Mouse (Mus musculus): ENCODE measurements around the gene Fras1. TPM values are rescaled to one million over a fixed set of nuclear protein-coding genes. Genes with fewer than 3 reads are reported as not detected.

Fras1 gene
- polyA plus RNA-seq, 1 experiment, result 0.22 TPM

- H3K27me3 ChIP-seq (ENCODE audit: control insufficient read depth, insufficient read depth, low read length), result no peaks in the 10 kb centered on the region
- no peaks in the 10 kb centered on the region; the same call in 1 of the 2 replicates for H3K4me1 ChIP-seq (ENCODE audit: control insufficient read depth, insufficient read depth, low read length)
- no peak for TF ChIP-seq POLR2A (IDR thresholded peaks at IDR 0.05; ENCODE audit: control insufficient read depth, low read depth, low read length)
- TF ChIP-seq CTCF (IDR thresholded peaks at IDR 0.05; ENCODE audit: control insufficient read depth, insufficient read depth, insufficient replicate concordance, low read depth, low read length), result no peak
- H3K27ac ChIP-seq (ENCODE audit: control insufficient read depth, insufficient read depth, low read depth, low read length), result no peak overlapping the region
- no peaks in the 10 kb centered on the region for H3K36me3 ChIP-seq (ENCODE audit: control insufficient read depth, insufficient read depth, low read length)
- no peak overlapping the region for H3K4me3 ChIP-seq (ENCODE audit: control insufficient read depth, low read depth, low read length)
Measured at GRCm38 (mm10) chr5:96783506-96784288, 409.9 kb downstream of the Fras1 start.

GRCm38 (mm10) chr5:96785096-96785495, 411.3 kb downstream of the Fras1 start:
- TF ChIP-seq POLR2A (IDR thresholded peaks at IDR 0.05; ENCODE audit: control insufficient read depth, low read depth, low read length), result no peak
- TF ChIP-seq CTCF (IDR thresholded peaks at IDR 0.05; ENCODE audit: control insufficient read depth, insufficient read depth, insufficient replicate concordance, low read depth, low read length), result no peak
- H3K36me3 ChIP-seq (ENCODE audit: control insufficient read depth, insufficient read depth, low read length), result no peaks in the 10 kb centered on the region
- H3K27ac ChIP-seq (ENCODE audit: control insufficient read depth, insufficient read depth, low read depth, low read length), result no peak overlapping the region
- H3K4me3 ChIP-seq (ENCODE audit: control insufficient read depth, low read depth, low read length), result no peak overlapping the region
- no peaks in the 10 kb centered on the region; the same call in 1 of the 2 replicates for H3K4me1 ChIP-seq (ENCODE audit: control insufficient read depth, insufficient read depth, low read length)
- no peaks in the 10 kb centered on the region for H3K27me3 ChIP-seq (ENCODE audit: control insufficient read depth, insufficient read depth, low read length)

- Histone ChIP-seq H3K36me3 (ENCODE audit: control insufficient read depth, insufficient read depth, low read length) (no peaks in the 10 kb centered on the region), H3K27me3 (ENCODE audit: control insufficient read depth, insufficient read depth, low read length) (no peaks in the 10 kb centered on the region), H3K27ac (ENCODE audit: control insufficient read depth, insufficient read depth, low read depth, low read length) (no peak overlapping the region), H3K4me1 (ENCODE audit: control insufficient read depth, insufficient read depth, low read length) (peaks cover 4% of the 10 kb centered on the region), H3K4me3 (ENCODE audit: control insufficient read depth, low read depth, low read length) (no peak overlapping the region)
- TF ChIP-seq CTCF (IDR thresholded peaks at IDR 0.05; ENCODE audit: control insufficient read depth, insufficient read depth, insufficient replicate concordance, low read depth, low read length) (no peak), POLR2A (IDR thresholded peaks at IDR 0.05; ENCODE audit: control insufficient read depth, low read depth, low read length) (no peak)
Measured at GRCm38 (mm10) chr5:96792422-96792821, 418.7 kb downstream of the Fras1 start.

GRCm38 (mm10) chr5:96792936-96793718, 419.4 kb downstream of the Fras1 start, which contains the start of gene Anxa3:
TSS of gene Anxa3 (plus strand) at chr5:96793339.
- Histone ChIP-seq H3K36me3 (ENCODE audit: control insufficient read depth, insufficient read depth, low read length) (no peaks in the 10 kb centered on the region), H3K27ac (ENCODE audit: control insufficient read depth, insufficient read depth, low read depth, low read length) (no peak within 1 kb of the TSS)
- TF ChIP-seq POLR2A (IDR thresholded peaks at IDR 0.05; ENCODE audit: control insufficient read depth, low read depth, low read length) (peak; percentile 29; the same call in 1 of the 2 replicates), CTCF (IDR thresholded peaks at IDR 0.05; ENCODE audit: control insufficient read depth, insufficient read depth, insufficient replicate concordance, low read depth, low read length) (no peak)

GRCm38 (mm10) chr5:96793953-96794635, 420.3 kb downstream of the Fras1 start:
- peaks cover 4% of the 10 kb centered on the region for H3K4me1 ChIP-seq (ENCODE audit: control insufficient read depth, insufficient read depth, low read length)
- H3K27ac ChIP-seq (ENCODE audit: control insufficient read depth, insufficient read depth, low read depth, low read length), result no peak overlapping the region
- H3K36me3 ChIP-seq (ENCODE audit: control insufficient read depth, insufficient read depth, low read length), result no peaks in the 10 kb centered on the region
- H3K27me3 ChIP-seq (ENCODE audit: control insufficient read depth, insufficient read depth, low read length), result no peaks in the 10 kb centered on the region
- H3K4me3 ChIP-seq (ENCODE audit: control insufficient read depth, low read depth, low read length), result no peak overlapping the region
- TF ChIP-seq POLR2A (IDR thresholded peaks at IDR 0.05; ENCODE audit: control insufficient read depth, low read depth, low read length) (no peak), CTCF (IDR thresholded peaks at IDR 0.05; ENCODE audit: control insufficient read depth, insufficient read depth, insufficient replicate concordance, low read depth, low read length) (no peak)

More at GRCm38 (mm10) chr5:96792936-96793718, 419.4 kb downstream of the Fras1 start, which contains the start of gene Anxa3:
- peak within 1 kb of the TSS; percentile 72 for H3K4me3 ChIP-seq (ENCODE audit: control insufficient read depth, low read depth, low read length)
- peaks cover 4% of the 10 kb centered on the region for H3K4me1 ChIP-seq (ENCODE audit: control insufficient read depth, insufficient read depth, low read length)
- H3K27me3 ChIP-seq (ENCODE audit: control insufficient read depth, insufficient read depth, low read length), result no peaks in the 10 kb centered on the region

- Histone ChIP-seq H3K27ac (ENCODE audit: control insufficient read depth, insufficient read depth, low read depth, low read length) (no peak overlapping the region), H3K4me1 (ENCODE audit: control insufficient read depth, insufficient read depth, low read length) (peaks cover 4% of the 10 kb centered on the region), H3K4me3 (ENCODE audit: control insufficient read depth, low read depth, low read length) (no peak overlapping the region), H3K27me3 (ENCODE audit: control insufficient read depth, insufficient read depth, low read length) (no peaks in the 10 kb centered on the region), H3K36me3 (ENCODE audit: control insufficient read depth, insufficient read depth, low read length) (no peaks in the 10 kb centered on the region)
- TF ChIP-seq CTCF (IDR thresholded peaks at IDR 0.05; ENCODE audit: control insufficient read depth, insufficient read depth, insufficient replicate concordance, low read depth, low read length), result no peak
- no peak for TF ChIP-seq POLR2A (IDR thresholded peaks at IDR 0.05; ENCODE audit: control insufficient read depth, low read depth, low read length)
Measured at GRCm38 (mm10) chr5:96795752-96796151, 422.0 kb downstream of the Fras1 start.

Data from testis, adult 2 months (tissue).